Mouse (Mus musculus): ENCODE results near the gene Spock2. TPM values are rescaled to one million over a fixed set of nuclear protein-coding genes. Genes with fewer than 3 reads are reported as not detected.
A peak's percentile ranks its signal among the peaks of the same experiment; 100 is the strongest.

Spock2 gene
- polyA plus RNA-seq, 1 experiment = 3.1 TPM

DNA sequence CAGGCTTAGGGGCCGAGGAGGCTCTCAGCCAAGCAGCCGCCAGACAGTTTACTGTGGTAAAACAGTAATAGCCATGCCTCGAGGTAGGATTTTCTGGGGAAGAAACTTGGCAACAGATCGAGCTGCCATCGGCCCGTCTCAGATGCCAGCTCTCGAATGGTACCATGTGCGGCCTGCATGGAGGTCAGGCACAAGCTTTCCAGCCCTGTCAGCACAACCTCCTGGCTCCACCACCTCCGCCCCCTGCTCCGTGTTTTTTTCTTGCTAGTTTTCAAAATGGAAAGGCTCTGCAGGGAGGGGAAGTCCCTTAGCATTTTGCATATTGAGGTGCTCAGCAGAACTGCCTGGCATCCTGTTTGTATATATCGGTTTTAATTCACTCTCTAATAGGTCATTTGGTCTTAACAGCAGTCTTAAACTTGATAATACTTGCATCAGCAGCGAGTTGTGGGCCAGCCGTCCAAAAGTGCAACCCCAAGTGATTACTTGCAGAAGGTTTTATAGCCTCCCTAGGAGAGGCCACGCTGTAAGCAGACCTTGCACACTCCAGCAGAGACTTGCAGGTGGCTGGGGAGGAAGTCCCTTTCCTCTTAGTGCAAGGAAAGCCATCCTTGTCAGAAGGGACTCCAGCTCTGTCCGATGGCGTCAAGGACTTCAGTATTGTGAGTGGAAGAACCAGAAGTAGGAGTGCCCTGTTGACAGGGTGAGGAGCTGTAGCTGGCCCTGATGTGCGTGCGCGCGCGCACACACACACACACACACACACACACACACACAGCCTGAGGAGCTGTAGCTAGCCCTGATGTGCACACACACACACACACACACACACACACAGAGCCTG is 24.8 kb upstream of the Spock2 start:
- TF ChIP-seq GATA1 (IDR thresholded peaks at IDR 0.05; ENCODE audit: borderline replicate concordance, low read length) = no peak
- TF ChIP-seq FLI1 (IDR thresholded peaks at IDR 0.05; ENCODE audit: low read length) = no peak
- no peaks in the 10 kb centered on the region for H3K27me3 ChIP-seq (replicated peaks)
- peak overlapping the region; percentile 86 for H3K4me3 ChIP-seq (replicated peaks)
- H3K9me3 ChIP-seq = no peaks in the 10 kb centered on the region
- H3K4me1 ChIP-seq = peaks cover 94% of the 10 kb centered on the region
- H3K36me3 ChIP-seq (replicated peaks; ENCODE audit: low read length) = peaks cover 44% of the 10 kb centered on the region

DNA sequence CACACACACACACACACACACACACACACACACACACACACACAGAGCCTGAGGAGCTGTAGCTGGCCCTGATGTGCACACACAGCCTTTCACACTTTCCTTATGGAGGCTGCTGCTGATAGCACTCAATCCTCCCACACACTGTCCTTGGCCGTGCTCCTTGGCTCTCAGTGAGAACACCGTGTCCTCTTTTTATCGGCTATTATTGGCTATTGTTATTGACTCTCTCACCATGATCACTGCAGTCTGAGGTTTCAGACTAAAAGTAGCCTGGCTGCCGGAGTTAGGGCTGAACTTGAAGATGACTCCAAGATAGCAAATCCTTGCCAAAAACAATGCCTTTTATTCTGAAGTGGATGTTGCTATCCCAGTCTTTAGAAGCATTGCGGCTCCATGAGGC is 24.1 kb upstream of the Spock2 start:
- Histone ChIP-seq H3K36me3 (replicated peaks; ENCODE audit: low read length) (peaks cover 42% of the 10 kb centered on the region), H3K27me3 (replicated peaks) (no peaks in the 10 kb centered on the region), H3K4me1 (peaks cover 90% of the 10 kb centered on the region), H3K9me3 (no peaks in the 10 kb centered on the region), H3K4me3 (replicated peaks) (peak overlapping the region; percentile 33)
- TF ChIP-seq GATA1 (IDR thresholded peaks at IDR 0.05; ENCODE audit: borderline replicate concordance, low read length) (no peak), FLI1 (IDR thresholded peaks at IDR 0.05; ENCODE audit: low read length) (no peak)

DNA sequence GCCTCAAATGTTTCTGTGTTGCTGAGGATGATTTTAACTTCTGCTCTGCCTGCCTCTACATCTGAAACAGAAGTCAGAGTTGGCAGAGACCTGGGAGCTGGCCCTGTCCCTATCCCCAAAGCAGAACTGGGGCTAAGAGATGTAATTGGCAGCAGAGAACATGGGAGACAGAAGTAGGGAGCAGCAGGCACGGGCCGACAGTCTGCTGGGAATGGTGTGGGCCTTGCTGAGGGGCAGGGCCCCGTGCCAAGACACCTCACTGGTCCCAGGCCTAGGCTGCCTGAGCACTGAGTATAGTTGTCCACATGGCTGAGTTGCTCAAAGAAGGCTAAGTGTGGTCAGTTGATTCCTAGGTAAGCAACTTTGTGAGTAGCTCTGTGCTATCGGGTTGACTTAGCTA is 22.0 kb upstream of the Spock2 start:
- Histone ChIP-seq H3K4me3 (replicated peaks) (no peak overlapping the region), H3K9me3 (no peaks in the 10 kb centered on the region), H3K27me3 (replicated peaks) (no peaks in the 10 kb centered on the region), H3K36me3 (replicated peaks; ENCODE audit: low read length) (peaks cover 53% of the 10 kb centered on the region), H3K4me1 (peaks cover 84% of the 10 kb centered on the region)
- TF ChIP-seq GATA1 (IDR thresholded peaks at IDR 0.05; ENCODE audit: borderline replicate concordance, low read length) = no peak
- no peak for TF ChIP-seq FLI1 (IDR thresholded peaks at IDR 0.05; ENCODE audit: low read length)

DNA sequence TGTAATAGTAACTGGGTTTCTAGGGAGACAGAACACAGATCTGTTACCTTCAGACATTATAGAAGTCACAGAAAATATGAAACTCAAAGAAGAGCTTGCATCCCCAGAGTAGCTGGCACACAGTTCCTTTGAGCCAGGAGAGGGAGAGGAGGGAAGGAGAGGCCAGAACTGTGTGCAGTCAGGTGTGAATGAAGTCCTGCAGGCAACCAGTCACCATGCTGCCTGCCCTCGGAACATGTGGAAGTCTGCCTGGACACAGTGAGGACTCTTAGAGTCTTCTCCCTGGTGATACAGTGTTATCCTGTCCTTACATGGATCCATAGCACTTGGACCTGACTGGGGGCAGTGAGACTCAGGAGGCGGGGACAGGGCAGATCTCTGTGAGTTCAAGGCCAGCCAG is 13.7 kb upstream of the Spock2 start:
- no peak overlapping the region for H3K4me3 ChIP-seq (replicated peaks)

DNA sequence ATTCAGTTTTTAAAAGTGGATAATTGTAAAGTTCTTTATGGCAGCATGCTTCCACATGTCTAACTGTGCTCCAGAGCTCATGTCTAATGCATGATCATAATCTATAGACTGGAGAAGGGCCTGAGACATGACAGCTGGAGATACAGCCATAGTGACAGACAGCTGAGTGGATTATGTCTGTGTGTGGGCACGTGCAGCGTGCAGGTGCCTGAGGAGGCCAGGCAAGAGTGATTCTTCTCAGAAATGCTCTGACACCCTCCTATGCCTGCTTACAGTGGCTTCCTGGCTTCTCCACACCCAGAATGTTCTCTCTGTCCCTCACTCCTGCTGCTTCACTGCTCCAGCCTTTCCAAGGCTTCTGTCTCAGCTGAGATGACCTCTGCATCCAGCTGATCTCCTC is 12.3 kb upstream of the Spock2 start:
- Histone ChIP-seq H3K27me3 (replicated peaks) (peaks cover 10% of the 10 kb centered on the region), H3K9me3 (no peaks in the 10 kb centered on the region), H3K36me3 (replicated peaks; ENCODE audit: low read length) (peaks cover 30% of the 10 kb centered on the region), H3K4me3 (replicated peaks) (no peak overlapping the region), H3K4me1 (peaks cover 44% of the 10 kb centered on the region)
- TF ChIP-seq FLI1 (IDR thresholded peaks at IDR 0.05; ENCODE audit: low read length) = no peak
- no peak for TF ChIP-seq GATA1 (IDR thresholded peaks at IDR 0.05; ENCODE audit: borderline replicate concordance, low read length)

More for the DNA sequence above, 13.7 kb upstream of the Spock2 start:
- Histone ChIP-seq H3K27me3 (replicated peaks) (peaks cover 10% of the 10 kb centered on the region), H3K36me3 (replicated peaks; ENCODE audit: low read length) (peaks cover 29% of the 10 kb centered on the region), H3K9me3 (no peaks in the 10 kb centered on the region), H3K4me1 (peaks cover 54% of the 10 kb centered on the region)
- no peak for TF ChIP-seq GATA1 (IDR thresholded peaks at IDR 0.05; ENCODE audit: borderline replicate concordance, low read length)
- TF ChIP-seq FLI1 (IDR thresholded peaks at IDR 0.05; ENCODE audit: low read length) = no peak

DNA sequence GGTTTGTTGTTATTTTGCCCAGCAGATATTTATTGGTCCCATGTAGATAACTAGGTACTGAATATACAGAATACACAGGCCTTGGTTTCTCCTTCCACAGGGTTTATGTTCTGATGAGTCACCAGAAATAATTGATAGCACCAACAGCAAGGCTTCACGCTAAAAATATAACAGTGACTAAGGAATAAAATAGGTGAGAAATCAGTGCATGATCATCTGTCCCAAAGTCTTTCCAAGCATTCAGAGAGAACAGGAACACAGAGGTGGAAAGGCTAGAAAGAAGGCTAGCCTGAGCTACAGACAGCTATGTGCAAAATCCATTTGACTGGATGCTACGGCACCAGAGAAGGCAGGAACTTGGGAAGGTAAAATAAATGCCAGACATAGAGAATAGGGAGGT is 10.5 kb upstream of the Spock2 start:
- H3K4me1 ChIP-seq = peaks cover 27% of the 10 kb centered on the region
- H3K9me3 ChIP-seq = no peaks in the 10 kb centered on the region
- H3K4me3 ChIP-seq (replicated peaks) = no peak overlapping the region
- peaks cover 47% of the 10 kb centered on the region for H3K36me3 ChIP-seq (replicated peaks; ENCODE audit: low read length)
- TF ChIP-seq FLI1 (IDR thresholded peaks at IDR 0.05; ENCODE audit: low read length) (no peak), GATA1 (IDR thresholded peaks at IDR 0.05; ENCODE audit: borderline replicate concordance, low read length) (no peak)
- peaks cover 10% of the 10 kb centered on the region for H3K27me3 ChIP-seq (replicated peaks)

DNA sequence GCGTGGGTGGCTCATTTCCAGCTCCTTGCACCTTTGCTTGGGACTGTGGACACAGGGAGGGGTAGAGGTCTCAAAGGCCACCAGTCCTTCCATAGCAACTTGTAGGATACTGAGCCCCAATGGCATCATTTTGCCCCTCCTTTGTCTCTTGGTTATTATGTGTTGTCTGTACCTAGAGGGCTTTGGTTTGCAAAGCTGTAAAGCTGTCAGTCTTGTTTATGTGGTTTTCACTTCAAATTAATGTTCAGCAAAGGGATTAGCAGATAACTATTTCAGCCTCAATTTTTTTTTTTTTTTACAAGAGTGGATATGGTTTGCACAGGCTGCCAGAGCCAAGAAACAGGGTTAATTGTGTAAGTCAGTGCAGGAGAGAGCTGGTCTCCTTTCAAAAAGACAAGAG is 9.7 kb upstream of the Spock2 start:
- H3K4me3 ChIP-seq (replicated peaks) = no peak overlapping the region
- no peak for TF ChIP-seq GATA1 (IDR thresholded peaks at IDR 0.05; ENCODE audit: borderline replicate concordance, low read length)
- TF ChIP-seq FLI1 (IDR thresholded peaks at IDR 0.05; ENCODE audit: low read length) = no peak
- peaks cover 10% of the 10 kb centered on the region for H3K27me3 ChIP-seq (replicated peaks)
- peaks cover 52% of the 10 kb centered on the region for H3K36me3 ChIP-seq (replicated peaks; ENCODE audit: low read length)
- no peaks in the 10 kb centered on the region for H3K9me3 ChIP-seq
- H3K4me1 ChIP-seq = peaks cover 20% of the 10 kb centered on the region

DNA sequence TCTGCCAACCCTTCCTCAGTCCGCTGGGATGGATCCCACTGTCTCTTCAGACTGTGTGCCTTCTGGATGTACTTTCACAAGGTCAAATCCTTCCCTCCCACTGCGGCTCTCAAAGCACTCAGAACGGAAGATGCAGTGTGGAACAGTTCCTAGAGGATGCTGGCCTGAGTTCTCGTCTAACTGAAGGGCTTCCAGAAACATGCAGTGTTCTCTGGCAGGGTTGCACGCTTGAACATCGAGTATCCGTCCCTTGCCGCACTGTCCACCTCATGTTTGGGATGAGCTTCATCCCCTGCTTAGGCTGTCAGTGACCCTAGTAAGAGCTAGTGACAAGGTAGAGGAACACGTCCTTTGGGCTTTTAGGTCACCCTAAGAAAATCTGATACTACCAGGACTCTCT is 8.9 kb upstream of the Spock2 start:
- Histone ChIP-seq H3K9me3 (no peaks in the 10 kb centered on the region), H3K4me3 (replicated peaks) (no peak overlapping the region), H3K36me3 (replicated peaks; ENCODE audit: low read length) (peaks cover 52% of the 10 kb centered on the region), H3K4me1 (peaks cover 18% of the 10 kb centered on the region), H3K27me3 (replicated peaks) (peaks cover 10% of the 10 kb centered on the region)
- TF ChIP-seq FLI1 (IDR thresholded peaks at IDR 0.05; ENCODE audit: low read length) = no peak
- no peak for TF ChIP-seq GATA1 (IDR thresholded peaks at IDR 0.05; ENCODE audit: borderline replicate concordance, low read length)

DNA sequence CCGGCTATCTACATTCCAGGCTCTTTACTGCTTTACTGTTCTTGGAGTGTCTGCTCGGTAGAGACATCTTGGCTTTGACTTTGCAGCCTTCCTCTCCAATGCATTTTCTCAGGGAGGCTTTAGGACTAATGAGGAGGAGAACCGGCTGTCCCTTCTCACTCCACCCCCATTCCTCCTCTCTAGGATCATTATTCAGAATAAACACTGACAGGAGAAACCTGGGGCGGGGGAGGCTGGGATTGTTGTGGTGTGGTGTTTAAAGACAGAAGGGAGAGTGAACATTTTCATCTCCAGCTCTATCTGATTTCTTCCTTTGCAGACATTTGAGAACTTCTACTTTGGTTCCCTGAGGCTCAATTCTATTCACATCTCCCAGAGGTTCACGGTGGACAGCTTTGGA is 8.2 kb upstream of the Spock2 start:
- peaks cover 53% of the 10 kb centered on the region for H3K36me3 ChIP-seq (replicated peaks; ENCODE audit: low read length)
- H3K27me3 ChIP-seq (replicated peaks) = peaks cover 8% of the 10 kb centered on the region
- TF ChIP-seq GATA1 (IDR thresholded peaks at IDR 0.05; ENCODE audit: borderline replicate concordance, low read length) (no peak), FLI1 (IDR thresholded peaks at IDR 0.05; ENCODE audit: low read length) (no peak)
- H3K9me3 ChIP-seq = no peaks in the 10 kb centered on the region
- H3K4me3 ChIP-seq (replicated peaks) = no peak overlapping the region
- H3K4me1 ChIP-seq = peaks cover 18% of the 10 kb centered on the region

DNA sequence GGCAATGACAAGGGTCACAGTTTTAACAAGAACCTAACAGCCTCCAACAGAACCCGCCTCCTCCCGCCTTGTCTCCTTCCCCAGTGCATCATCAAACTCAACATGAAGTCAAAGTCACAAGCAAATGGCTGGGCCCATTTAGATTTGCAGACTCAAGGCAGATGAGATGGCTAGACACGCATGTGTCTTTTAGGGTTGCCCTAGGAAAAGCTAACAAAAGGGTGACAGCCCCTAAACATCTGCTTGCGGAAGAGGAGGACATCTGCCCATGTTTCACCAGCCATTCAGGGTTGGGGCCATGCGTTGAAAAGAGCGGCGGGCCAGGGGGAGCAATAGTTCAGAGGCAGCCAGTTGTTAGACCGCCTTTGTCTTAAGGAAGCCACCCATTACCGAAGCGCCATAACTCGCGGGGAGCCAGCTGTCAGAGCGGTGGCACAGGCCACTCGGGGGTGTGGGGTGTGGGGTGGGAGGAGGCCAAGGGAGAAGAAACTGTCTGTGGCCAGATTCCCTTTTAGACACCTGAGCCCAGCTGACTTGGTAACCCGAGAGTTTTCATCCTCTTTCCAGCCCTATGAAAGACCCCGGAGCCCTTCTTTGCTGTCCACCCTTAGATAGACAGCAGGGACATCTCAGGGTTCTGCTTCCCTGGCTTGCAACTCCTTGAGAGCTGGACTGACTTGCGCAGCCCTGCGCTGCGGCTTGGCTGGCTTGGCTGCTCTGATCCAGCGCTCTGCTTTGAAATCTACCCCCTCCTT is 451 bp upstream of the Spock2 start:
- peaks cover 19% of the 10 kb centered on the region for H3K36me3 ChIP-seq (replicated peaks; ENCODE audit: low read length)
- peak overlapping the region; percentile 56 for H3K4me3 ChIP-seq (replicated peaks)
- peaks cover 66% of the 10 kb centered on the region for H3K27me3 ChIP-seq (replicated peaks)
- peaks cover 20% of the 10 kb centered on the region for H3K4me1 ChIP-seq
- no peaks in the 10 kb centered on the region for H3K9me3 ChIP-seq
- TF ChIP-seq FLI1 (IDR thresholded peaks at IDR 0.05; ENCODE audit: low read length) = no peak
- no peak for TF ChIP-seq GATA1 (IDR thresholded peaks at IDR 0.05; ENCODE audit: borderline replicate concordance, low read length)

Data from megakaryocyte, embryonic 14.5 days (primary cell).